Mouse (Mus musculus): ENCODE results near the gene Dync1li1.
A peak's percentile ranks its signal among the peaks of the same experiment; 100 is the strongest.

- TF ChIP-seq POLR2A (IDR thresholded peaks at IDR 0.05; ENCODE audit: low read depth, low read length) = peak; percentile 79
- no peak for TF ChIP-seq SMC3 (IDR thresholded peaks at IDR 0.05; ENCODE audit: low read depth, low read length)
- peak in 1 of 2 experiments; percentile 26; a peak in 2 of 4 replicates for TF ChIP-seq CTCF (conservative IDR thresholded peaks at IDR 0.05 in 1 of 2, IDR thresholded peaks at IDR 0.05 in 1 of 2; ENCODE audit: low read depth in 2 of 2, low read length in 2 of 2)
- TF ChIP-seq JUN (IDR thresholded peaks at IDR 0.05; ENCODE audit: insufficient read depth, low read depth, low read length) = no peak
- no peak for TF ChIP-seq CHD1 (IDR thresholded peaks at IDR 0.05; ENCODE audit: low read depth, low read length)
- TF ChIP-seq ZKSCAN1 (IDR thresholded peaks at IDR 0.05; ENCODE audit: borderline replicate concordance, low read depth, low read length) = no peak
- no peak for TF ChIP-seq USF1 (IDR thresholded peaks at IDR 0.05; ENCODE audit: low read depth, low read length)
- no peak for TF ChIP-seq POLR2AphosphoS2 (IDR thresholded peaks at IDR 0.05; ENCODE audit: low read depth, low read length)
Measured at GRCm38 (mm10) chr9:114639839-114640646, 48.5 kb upstream of the Dync1li1 start, which contains the start of gene Cnot10.

Measured in CH12.LX (cell line).